Mouse (Mus musculus): Measurements from ENCODE around the gene Babam2.

Gene Babam2

DNA sequence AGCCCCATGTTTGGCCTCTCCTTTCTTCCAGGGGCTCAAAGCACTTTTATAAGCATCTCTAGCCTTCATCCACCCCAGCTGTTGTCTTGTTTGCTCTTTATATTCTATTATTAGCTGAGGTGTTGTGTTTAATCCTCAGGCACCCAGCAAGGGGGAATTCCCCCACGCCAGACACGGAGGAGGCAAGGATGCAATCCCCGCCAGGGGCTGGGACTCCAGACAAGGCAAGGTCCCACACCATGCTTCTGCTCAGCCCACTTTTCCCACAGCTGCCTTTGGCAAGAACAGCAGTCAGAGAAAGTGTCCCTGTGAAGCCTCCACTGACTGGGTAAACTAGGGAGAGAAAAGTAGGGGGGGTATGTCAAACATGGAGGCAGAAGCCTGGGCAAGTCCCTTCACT, 401.2 kb downstream of the Babam2 start:
- no peak for DNase-seq

DNA sequence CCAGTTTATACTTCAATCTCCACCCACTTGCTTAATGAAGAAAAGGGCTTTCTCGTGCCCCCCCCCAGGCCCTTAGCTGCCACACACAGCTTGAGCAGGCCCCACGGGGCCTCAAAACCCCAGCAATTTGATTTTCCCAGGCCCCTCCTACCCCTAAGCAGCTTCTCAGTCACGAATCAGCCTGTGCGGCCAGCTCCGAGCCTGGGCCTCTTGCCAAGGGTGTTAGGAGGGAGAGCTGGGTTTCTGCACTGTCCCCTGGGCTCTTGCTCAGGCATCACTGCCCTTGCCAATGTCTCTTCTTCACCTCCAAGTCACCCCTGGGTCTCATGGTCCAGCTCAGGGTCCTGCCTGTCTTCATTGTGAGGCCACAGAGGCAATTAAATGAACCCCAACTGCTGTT, 405.0 kb downstream of the Babam2 start:
- peak; percentile 60 for DNase-seq

GRCm38 (mm10) chr5:32102971-32103431, 405.5 kb downstream of the Babam2 start:
- DNase-seq: peak; percentile 38

DNA sequence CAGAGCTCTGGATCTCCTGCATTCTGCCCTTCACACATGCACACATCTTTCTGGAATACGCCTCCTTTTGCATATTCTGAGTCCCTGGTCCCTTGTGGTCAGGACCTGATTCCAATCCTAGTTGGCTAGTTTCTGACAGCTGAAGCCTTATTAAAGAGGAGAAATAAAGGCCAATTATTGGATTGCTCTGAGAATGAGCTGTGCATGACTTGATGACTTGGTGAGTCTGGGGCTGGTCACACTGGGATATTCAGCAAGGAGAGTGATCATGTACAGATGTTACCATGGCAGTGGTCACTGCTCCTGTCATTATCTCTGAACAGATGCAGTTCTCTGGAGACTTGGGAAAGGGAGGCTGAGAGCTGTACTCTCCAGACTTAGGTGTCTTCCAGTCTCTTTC, 406.1 kb downstream of the Babam2 start:
- DNase-seq: no peak

DNA sequence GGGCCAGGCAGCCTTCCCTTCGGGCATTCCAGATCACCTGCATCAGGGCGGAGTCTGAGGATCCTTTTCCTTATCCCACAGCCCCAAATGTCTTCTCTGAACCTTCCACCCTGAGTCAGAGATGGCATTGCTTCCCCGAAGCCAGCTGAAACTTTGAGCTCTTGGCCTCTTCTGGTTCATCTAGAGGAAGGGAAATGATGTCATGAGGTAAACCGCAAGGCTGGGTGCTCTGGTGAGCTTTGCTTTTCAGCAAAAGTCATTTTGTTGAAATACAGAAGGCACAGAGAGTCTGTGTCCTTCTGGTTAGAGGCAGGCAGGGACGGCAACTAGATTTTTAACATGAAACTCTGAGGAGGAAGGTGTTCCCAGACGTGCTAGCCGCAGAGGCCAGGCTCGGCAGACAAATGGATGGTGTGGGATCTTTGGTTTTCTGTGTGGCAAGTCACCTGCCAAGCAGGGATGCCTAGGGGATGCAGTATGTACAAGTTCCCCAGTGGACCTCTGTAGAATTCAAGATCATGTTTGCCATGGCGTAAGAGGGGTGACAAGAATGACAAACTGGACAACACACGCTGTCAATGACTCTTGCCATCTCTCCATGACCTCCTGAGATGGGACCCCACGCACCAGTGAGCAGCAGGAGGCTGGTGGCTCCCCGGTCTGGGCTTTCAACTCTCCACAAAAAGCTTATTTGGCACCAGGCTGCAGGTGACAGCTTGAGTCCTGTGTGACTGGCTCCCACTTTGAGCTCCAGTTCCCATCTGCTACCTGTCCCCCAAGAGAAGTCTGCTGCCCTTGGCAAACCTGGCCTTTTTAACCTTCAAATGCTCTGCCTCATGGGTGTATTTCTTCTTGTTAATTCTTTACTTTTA, 406.9 kb downstream of the Babam2 start:
- DNase-seq: peak; percentile 71

GRCm38 (mm10) chr5:32106473-32107140, 409.1 kb downstream of the Babam2 start:
- no peak for DNase-seq

GRCm38 (mm10) chr5:32110651-32111050, 413.2 kb downstream of the Babam2 start:
- no peak for DNase-seq

DNA sequence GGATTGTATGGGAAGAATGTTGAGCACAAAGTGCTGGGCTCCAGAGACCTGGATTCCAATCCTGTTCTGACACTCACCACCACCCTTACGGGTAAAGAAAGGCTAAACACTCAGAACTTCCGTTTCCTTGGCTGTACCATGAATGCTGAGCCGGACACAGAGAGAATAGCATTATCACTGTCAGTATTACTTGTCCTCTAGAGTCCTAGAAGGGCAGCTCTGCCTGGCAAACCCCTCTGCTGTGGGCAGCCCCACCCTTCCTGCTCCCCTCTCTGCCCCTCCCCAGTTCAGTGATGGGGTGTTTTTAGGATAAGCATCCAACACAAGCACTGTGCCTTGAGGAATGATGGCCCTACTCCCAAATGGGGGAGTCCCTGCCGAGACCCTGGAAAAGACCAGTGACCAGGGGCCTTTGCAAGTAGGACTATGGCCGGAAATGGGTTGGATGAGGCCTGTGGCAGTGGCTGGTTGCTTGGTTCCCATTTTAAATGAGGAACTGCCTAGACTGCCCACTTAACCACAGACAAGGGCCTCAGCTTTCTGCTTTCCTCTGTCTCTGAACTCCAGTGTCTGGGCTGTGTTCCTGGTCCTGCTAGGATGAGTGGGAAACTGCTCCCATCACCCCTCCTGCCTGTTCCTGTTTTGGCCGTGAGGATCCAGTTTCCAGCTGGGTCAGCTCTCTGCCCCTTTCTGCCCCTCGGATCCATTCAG, 414.9 kb downstream of the Babam2 start:
- DNase-seq: no peak

DNA sequence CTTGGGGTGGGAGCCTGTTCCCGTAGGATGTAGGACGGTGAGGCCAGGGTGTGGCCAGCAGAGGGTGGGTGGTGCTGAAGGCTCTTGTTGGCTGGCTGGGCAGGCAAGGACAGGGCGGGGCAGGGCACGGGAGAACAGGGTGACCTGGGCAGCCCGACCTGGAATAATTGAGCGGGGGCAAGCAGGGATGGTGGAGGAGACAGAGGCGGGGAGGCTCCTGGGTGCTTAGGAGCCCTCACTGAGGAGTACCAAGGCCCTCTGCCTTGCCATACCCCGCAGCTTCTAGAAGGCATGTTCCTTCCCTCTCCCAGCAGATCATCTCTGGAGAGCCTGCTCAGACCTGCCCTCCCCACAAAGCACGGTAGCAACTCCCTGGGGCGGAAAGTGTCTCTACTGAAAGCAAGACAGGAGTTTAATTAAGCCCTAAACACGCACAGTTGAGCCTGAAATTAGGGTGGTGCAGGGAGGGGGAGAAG, 423.5 kb downstream of the Babam2 start:
- no peak for DNase-seq

DNA sequence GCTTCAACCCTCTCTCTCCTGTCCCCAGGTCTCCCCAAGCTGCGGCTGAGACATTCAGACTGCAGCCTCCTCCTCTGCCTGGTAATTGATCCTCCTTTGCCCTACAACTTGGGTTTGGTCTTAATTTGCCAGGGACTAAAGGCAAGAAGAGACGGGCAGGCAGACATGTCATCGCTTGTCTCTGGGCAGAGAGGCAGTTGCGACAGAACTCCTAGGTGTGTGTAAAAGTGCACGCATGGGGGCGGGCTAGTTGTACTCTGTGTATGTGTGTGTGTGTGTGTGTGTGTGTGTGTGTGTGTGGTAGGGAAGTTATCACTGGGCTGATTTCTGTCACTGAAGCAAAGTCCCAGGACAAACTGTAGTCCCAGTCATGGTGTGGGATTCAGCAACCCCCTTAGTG, 424.5 kb downstream of the Babam2 start:
- no peak for DNase-seq

GRCm38 (mm10) chr5:32122363-32122762, 424.9 kb downstream of the Babam2 start:
- DNase-seq: no peak

GRCm38 (mm10) chr5:32124957-32125356, 427.5 kb downstream of the Babam2 start:
- DNase-seq: no peak

DNA sequence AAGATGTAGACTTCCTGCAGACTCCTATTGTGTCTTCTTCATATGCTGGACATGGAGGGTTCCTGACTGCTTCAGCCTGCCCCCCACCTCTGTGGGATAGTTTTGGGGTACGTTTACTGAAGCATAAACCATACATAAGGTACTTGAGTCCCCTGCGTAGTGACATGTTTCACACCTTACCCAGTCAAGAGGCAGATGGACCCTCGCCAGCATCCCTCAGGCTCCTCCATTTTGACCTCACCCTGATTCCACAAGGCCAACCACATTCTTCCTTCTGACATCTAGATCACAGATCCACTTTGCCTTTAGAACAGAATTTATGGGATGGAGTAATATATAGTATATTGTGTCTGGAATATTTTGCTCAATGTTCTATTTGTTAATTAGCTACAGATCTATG, 429.7 kb downstream of the Babam2 start:
- DNase-seq: no peak

GRCm38 (mm10) chr5:32127927-32128326, 430.4 kb downstream of the Babam2 start:
- no peak for DNase-seq

GRCm38 (mm10) chr5:32132971-32133501, 435.6 kb downstream of the Babam2 start:
- DNase-seq: peak; percentile 63

- peak; percentile 78 for DNase-seq
Observed at GRCm38 (mm10) chr5:32133549-32134004, 436.1 kb downstream of the Babam2 start.

DNA sequence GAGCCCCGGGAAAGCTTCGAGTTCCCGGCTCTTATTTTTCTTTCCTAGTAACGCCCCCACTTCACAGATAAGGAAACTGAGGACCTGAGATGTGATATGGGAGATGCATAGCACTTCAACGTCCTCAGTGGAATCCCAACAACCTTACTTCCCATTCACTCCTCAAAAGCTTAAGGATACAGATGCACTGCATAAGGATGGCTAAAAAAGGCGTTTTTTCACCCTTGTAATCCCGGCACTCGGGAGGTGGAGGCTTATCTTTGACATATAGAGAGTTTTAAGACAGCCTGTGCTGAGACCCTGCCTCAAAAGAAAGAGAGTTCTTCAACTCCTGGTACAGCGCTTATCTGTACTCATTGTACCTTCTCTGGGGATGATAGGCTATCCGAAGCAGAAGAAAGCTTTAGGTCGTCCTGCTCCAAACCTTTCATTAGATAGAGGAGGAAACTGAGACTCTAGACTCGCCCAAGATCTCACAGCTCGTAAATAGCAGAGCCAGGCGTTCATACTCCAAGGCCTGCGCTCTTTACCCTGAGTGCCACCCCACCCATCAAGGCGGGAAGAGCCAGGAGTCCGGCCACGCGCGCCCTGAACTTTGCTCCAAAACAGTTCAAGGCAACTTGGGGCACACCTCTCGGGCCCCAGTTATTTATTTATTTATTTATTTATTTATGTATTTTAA, 436.7 kb downstream of the Babam2 start:
- peak; percentile 57 for DNase-seq

Data from cerebellum, adult 11-12 months (tissue).